Mouse (Mus musculus): ENCODE results near the gene Psme3. TPM values are rescaled to one million over a fixed set of nuclear protein-coding genes. Genes with fewer than 3 reads are reported as not detected.

Psme3 gene
- polyA plus RNA-seq, 1 experiment = 89.0 TPM

DNA sequence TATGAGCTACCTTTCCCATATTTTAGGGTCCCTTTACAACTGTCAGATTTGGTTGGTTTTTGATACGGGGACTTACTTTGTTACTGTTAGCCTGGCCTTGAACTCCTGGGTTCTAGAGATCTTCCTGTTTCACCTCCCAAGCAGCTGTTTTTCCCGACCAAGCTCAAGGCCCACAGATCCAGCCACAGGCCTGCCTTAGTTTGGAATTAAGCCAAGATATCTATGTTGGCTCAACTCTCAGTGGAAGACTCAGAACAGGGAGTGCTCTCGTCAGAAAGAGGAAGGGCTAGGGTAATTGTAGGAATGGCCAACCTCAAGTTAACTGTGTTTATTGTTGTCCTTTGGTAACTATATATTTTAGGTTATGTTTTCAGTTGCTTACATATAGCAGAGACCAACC lies 3.9 kb upstream of the Psme3 start:
- Histone ChIP-seq H3K27me3 (ENCODE audit: control insufficient read depth, insufficient read depth, insufficient read length) (peaks cover 6% of the 10 kb centered on the region), H3K4me2 (ENCODE audit: low read depth) (no peak overlapping the region), H3K79me2 (ENCODE audit: control insufficient read depth, insufficient read depth) (peaks cover 10% of the 10 kb centered on the region), H3K36me3 (ENCODE audit: control insufficient read depth, insufficient read depth) (no peaks in the 10 kb centered on the region), H3ac (ENCODE audit: control insufficient read depth, insufficient read length) (no peak overlapping the region), H3K4me3 (no peak overlapping the region)
- TF ChIP-seq MAX (IDR thresholded peaks at IDR 0.05; ENCODE audit: low read depth) = no peak
- TF ChIP-seq USF1 (IDR thresholded peaks at IDR 0.05; ENCODE audit: low read depth) = no peak
- TF ChIP-seq E2F4 (IDR thresholded peaks at IDR 0.05; ENCODE audit: insufficient read depth) = no peak
- no peak for TF ChIP-seq REST (IDR thresholded peaks at IDR 0.05; ENCODE audit: insufficient read depth, insufficient read length)
- no peak for TF ChIP-seq POLR2AphosphoS2 (IDR thresholded peaks at IDR 0.05; ENCODE audit: insufficient read length, low read depth)
- TF ChIP-seq TCF12 (IDR thresholded peaks at IDR 0.05; ENCODE audit: insufficient read depth, poor library complexity, severe bottlenecking) = no peak
- no peak for TF ChIP-seq POLR2A (IDR thresholded peaks at IDR 0.05; ENCODE audit: insufficient read length, low read depth)
- no peak for TF ChIP-seq TCF3 (IDR thresholded peaks at IDR 0.05; ENCODE audit: insufficient read length, low read depth)
- TF ChIP-seq SRF (IDR thresholded peaks at IDR 0.05; ENCODE audit: control insufficient read depth, insufficient read length, low read depth) = no peak
- no peak for TF ChIP-seq CEBPB (IDR thresholded peaks at IDR 0.05; ENCODE audit: insufficient read depth, poor library complexity, severe bottlenecking)
- no peak for TF ChIP-seq MYOD1 (IDR thresholded peaks at IDR 0.05; ENCODE audit: control insufficient read depth in 1 of 3, insufficient read length in 2 of 3, low read depth in 2 of 3)

GRCm38 (mm10) chr11:101314567-101314966 lies 1.4 kb upstream of the Psme3 start:
- H3K79me2 ChIP-seq (ENCODE audit: control insufficient read depth, insufficient read depth) = peaks cover 29% of the 10 kb centered on the region
- no peaks in the 10 kb centered on the region for H3K27me3 ChIP-seq (ENCODE audit: control insufficient read depth, insufficient read depth, insufficient read length)
- no peak overlapping the region for H3K4me3 ChIP-seq
- peaks cover 5% of the 10 kb centered on the region for H3K36me3 ChIP-seq (ENCODE audit: control insufficient read depth, insufficient read depth)
- TF ChIP-seq SRF (IDR thresholded peaks at IDR 0.05; ENCODE audit: control insufficient read depth, insufficient read length, low read depth) (no peak), USF1 (IDR thresholded peaks at IDR 0.05; ENCODE audit: low read depth) (no peak), POLR2A (IDR thresholded peaks at IDR 0.05; ENCODE audit: insufficient read length, low read depth) (no peak), POLR2AphosphoS2 (IDR thresholded peaks at IDR 0.05; ENCODE audit: insufficient read length, low read depth) (no peak), TCF12 (IDR thresholded peaks at IDR 0.05; ENCODE audit: insufficient read depth, poor library complexity, severe bottlenecking) (no peak), CEBPB (IDR thresholded peaks at IDR 0.05; ENCODE audit: insufficient read depth, poor library complexity, severe bottlenecking) (no peak), MAX (IDR thresholded peaks at IDR 0.05; ENCODE audit: low read depth) (no peak), TCF3 (IDR thresholded peaks at IDR 0.05; ENCODE audit: insufficient read length, low read depth) (no peak), E2F4 (IDR thresholded peaks at IDR 0.05; ENCODE audit: insufficient read depth) (no peak), MYOD1 (IDR thresholded peaks at IDR 0.05; ENCODE audit: control insufficient read depth in 1 of 3, insufficient read length in 2 of 3, low read depth in 2 of 3) (no peak), REST (IDR thresholded peaks at IDR 0.05; ENCODE audit: insufficient read depth, insufficient read length) (no peak), MYOG (IDR thresholded peaks at IDR 0.05; ENCODE audit: control insufficient read depth in 1 of 3, insufficient read depth in 1 of 3, insufficient read length in 2 of 3, low read depth in 2 of 3) (no peak)
- no peak overlapping the region for H3ac ChIP-seq (ENCODE audit: control insufficient read depth, insufficient read length)
- no peak overlapping the region for H3K4me2 ChIP-seq (ENCODE audit: low read depth)

GRCm38 (mm10) chr11:101315082-101315650 lies 847 bp upstream of the Psme3 start:
- peaks cover 11% of the 10 kb centered on the region for H3K36me3 ChIP-seq (ENCODE audit: control insufficient read depth, insufficient read depth)
- H3K4me2 ChIP-seq (ENCODE audit: low read depth) = peak overlapping the region; percentile 99
- H3K27me3 ChIP-seq (ENCODE audit: control insufficient read depth, insufficient read depth, insufficient read length) = no peaks in the 10 kb centered on the region
- no peak for TF ChIP-seq MYOD1 (IDR thresholded peaks at IDR 0.05; ENCODE audit: control insufficient read depth in 1 of 3, insufficient read length in 2 of 3, low read depth in 2 of 3)
- no peak for TF ChIP-seq MAX (IDR thresholded peaks at IDR 0.05; ENCODE audit: low read depth)
- TF ChIP-seq SRF (IDR thresholded peaks at IDR 0.05; ENCODE audit: control insufficient read depth, insufficient read length, low read depth) = no peak
- H3ac ChIP-seq (ENCODE audit: control insufficient read depth, insufficient read length) = peak overlapping the region; percentile 29
- H3K4me3 ChIP-seq = peak overlapping the region; percentile 95
- H3K79me2 ChIP-seq (ENCODE audit: control insufficient read depth, insufficient read depth) = peaks cover 29% of the 10 kb centered on the region

GRCm38 (mm10) chr11:101316501-101316917 lies 496 bp downstream of the Psme3 start:
- no peaks in the 10 kb centered on the region for H3K27me3 ChIP-seq (ENCODE audit: control insufficient read depth, insufficient read depth, insufficient read length)

GRCm38 (mm10) chr11:101323609-101324008 lies 7.6 kb downstream of the Psme3 start:
- Histone ChIP-seq H3K27me3 (ENCODE audit: control insufficient read depth, insufficient read depth, insufficient read length) (no peaks in the 10 kb centered on the region), H3K79me2 (ENCODE audit: control insufficient read depth, insufficient read depth) (peaks cover 4% of the 10 kb centered on the region), H3ac (ENCODE audit: control insufficient read depth, insufficient read length) (no peak overlapping the region), H3K4me2 (ENCODE audit: low read depth) (no peak overlapping the region), H3K36me3 (ENCODE audit: control insufficient read depth, insufficient read depth) (peaks cover 54% of the 10 kb centered on the region), H3K4me3 (no peak overlapping the region)
- no peak for TF ChIP-seq E2F4 (IDR thresholded peaks at IDR 0.05; ENCODE audit: insufficient read depth)
- peak; percentile 4 for TF ChIP-seq POLR2AphosphoS2 (IDR thresholded peaks at IDR 0.05; ENCODE audit: insufficient read length, low read depth)

More at GRCm38 (mm10) chr11:101316501-101316917, 496 bp downstream of the Psme3 start:
- Histone ChIP-seq H3K79me2 (ENCODE audit: control insufficient read depth, insufficient read depth) (peaks cover 29% of the 10 kb centered on the region), H3K4me3 (peak overlapping the region; percentile 95), H3ac (ENCODE audit: control insufficient read depth, insufficient read length) (peak overlapping the region; percentile 29), H3K36me3 (ENCODE audit: control insufficient read depth, insufficient read depth) (peaks cover 25% of the 10 kb centered on the region), H3K4me2 (ENCODE audit: low read depth) (peak overlapping the region; percentile 89)
- TF ChIP-seq SRF (IDR thresholded peaks at IDR 0.05; ENCODE audit: control insufficient read depth, insufficient read length, low read depth) = no peak
- TF ChIP-seq USF1 (IDR thresholded peaks at IDR 0.05; ENCODE audit: low read depth) = no peak
- peak in 2 of 3 experiments; percentile 21 to 27 for TF ChIP-seq MYOD1 (IDR thresholded peaks at IDR 0.05; ENCODE audit: control insufficient read depth in 1 of 3, insufficient read length in 2 of 3, low read depth in 2 of 3)
- TF ChIP-seq E2F4 (IDR thresholded peaks at IDR 0.05; ENCODE audit: insufficient read depth) = no peak
- no peak for TF ChIP-seq REST (IDR thresholded peaks at IDR 0.05; ENCODE audit: insufficient read depth, insufficient read length)
